Mouse (Mus musculus) myocyte (in vitro differentiated cells): ENCODE measurements around the gene Fam20b. TPM values are rescaled to one million over a fixed set of nuclear protein-coding genes. Genes with fewer than 3 reads are reported as not detected.

Experiments
- H3K27me3 ChIP-seq: one replicate; pipeline ENCODE4 v1.6.1; 2011; ENCODE audit not compliant: control insufficient read depth, insufficient read depth, insufficient read length
- H3K36me3 ChIP-seq: one replicate; pipeline ENCODE4 v1.6.1; 2011; ENCODE audit not compliant: control insufficient read depth, insufficient read depth
- H3K4me2 ChIP-seq: one replicate; pipeline ENCODE4 v1.6.1; 2011; ENCODE audit warnings: low read depth, control low read depth
- H3K4me3 ChIP-seq: one replicate; pipeline ENCODE4 v1.5.1; 2011; ENCODE audit warnings: mild to moderate bottlenecking, control low read depth, moderate library complexity
- H3K79me2 ChIP-seq: one replicate; pipeline ENCODE4 v1.6.1; 2011; ENCODE audit not compliant: control insufficient read depth, insufficient read depth
- H3ac ChIP-seq: one replicate; pipeline ENCODE4 v1.6.1; 2011; ENCODE audit not compliant: control insufficient read depth, insufficient read length
- CEBPB ChIP-seq: IDR thresholded peaks from 2 replicates; pipeline ENCODE4 v1.6.1; 2011; ENCODE audit warnings: mild to moderate bottlenecking, moderate library complexity; ENCODE audit not compliant: poor library complexity, insufficient read depth, severe bottlenecking
- E2F4 ChIP-seq: IDR thresholded peaks from one replicate; pipeline ENCODE4 v1.6.1; 2011; ENCODE audit warnings: mild to moderate bottlenecking, control low read depth, moderate library complexity; ENCODE audit not compliant: insufficient read depth
- MAX ChIP-seq: IDR thresholded peaks from one replicate; pipeline ENCODE4 v1.6.1; 2011; ENCODE audit warnings: low read depth, mild to moderate bottlenecking, control low read depth
- MYOD1 ChIP-seq, 3 experiments: IDR thresholded peaks; one replicate each; pipeline ENCODE4 v1.6.1; 2011; ENCODE audit warnings: control low read depth in 2 of 3, low read depth in 2 of 3, mild to moderate bottlenecking in 2 of 3, moderate library complexity in 1 of 3; ENCODE audit not compliant: insufficient read length in 2 of 3, control insufficient read depth in 1 of 3
- MYOG ChIP-seq, 3 experiments: IDR thresholded peaks; one replicate each; pipeline ENCODE4 v1.6.1; 2011; ENCODE audit warnings: control low read depth in 2 of 3, low read depth in 2 of 3, mild to moderate bottlenecking in 2 of 3; ENCODE audit not compliant: insufficient read length in 2 of 3, control insufficient read depth in 1 of 3, insufficient read depth in 1 of 3
- POLR2A ChIP-seq: IDR thresholded peaks from one replicate; pipeline ENCODE4 v1.6.1; 2011; ENCODE audit warnings: low read depth, mild to moderate bottlenecking, control low read depth, moderate library complexity; ENCODE audit not compliant: insufficient read length
- POLR2AphosphoS2 ChIP-seq: IDR thresholded peaks from one replicate; pipeline ENCODE4 v1.6.1; 2011; ENCODE audit warnings: low read depth, control low read depth; ENCODE audit not compliant: insufficient read length
- REST ChIP-seq: IDR thresholded peaks from one replicate; pipeline ENCODE4 v1.6.1; 2011; ENCODE audit warnings: mild to moderate bottlenecking, control low read depth, moderate library complexity; ENCODE audit not compliant: insufficient read depth, insufficient read length
- SRF ChIP-seq: IDR thresholded peaks from one replicate; pipeline ENCODE4 v1.6.1; 2011; ENCODE audit warnings: low read depth; ENCODE audit not compliant: control insufficient read depth, insufficient read length
- TCF12 ChIP-seq: IDR thresholded peaks from one replicate; pipeline ENCODE4 v1.6.1; 2011; ENCODE audit warnings: mild to moderate bottlenecking, control low read depth; ENCODE audit not compliant: poor library complexity, insufficient read depth, severe bottlenecking
- TCF3 ChIP-seq: IDR thresholded peaks from one replicate; pipeline ENCODE4 v1.6.1; 2011; ENCODE audit warnings: low read depth, control low read depth; ENCODE audit not compliant: insufficient read length
- USF1 ChIP-seq: IDR thresholded peaks from one replicate; pipeline ENCODE4 v1.6.1; 2011; ENCODE audit warnings: low read depth, mild to moderate bottlenecking, control low read depth, moderate library complexity
- polyA plus RNA-seq: library from polyadenylated mRNA; unstranded; fragments of >200 nt; fragmentation: generic; extraction: Trizol; gene quantifications from one replicate; pipeline ENCODE4 v1.2.1, GENCODE M21; 2012; ENCODE audit warnings: missing spikeins

Gene Fam20b
- polyA plus RNA-seq, 1 experiment: 22.9 TPM

DNA sequence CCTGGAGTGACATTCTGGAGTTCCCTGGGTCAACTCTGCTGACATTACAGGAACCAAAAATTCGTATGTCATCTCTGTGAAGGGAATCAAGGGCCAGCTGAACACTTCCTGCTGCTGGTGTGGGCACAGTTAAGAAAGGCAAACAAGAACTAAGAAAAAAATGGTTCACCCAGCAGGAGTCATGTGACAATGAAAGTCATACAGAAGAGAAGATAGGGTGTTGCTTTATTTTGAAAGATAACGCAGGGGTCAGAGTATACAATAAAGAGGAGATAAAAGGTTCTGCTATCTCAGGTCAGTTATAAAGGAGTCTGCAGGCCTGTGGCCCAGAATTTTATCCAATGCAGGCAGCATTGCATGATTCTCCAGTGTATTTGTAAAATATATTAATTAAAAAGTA lies 16.9 kb upstream of the Fam20b start:
- Histone ChIP-seq H3K36me3 (no peaks in the 10 kb centered on the region), H3K4me3 (no peak overlapping the region), H3K79me2 (no peaks in the 10 kb centered on the region), H3K27me3 (no peaks in the 10 kb centered on the region), H3K4me2 (no peak overlapping the region), H3ac (no peak overlapping the region)
- no peak for TF ChIP-seq TCF12
- TF ChIP-seq USF1: no peak
- TF ChIP-seq SRF: no peak
- no peak for TF ChIP-seq CEBPB
- no peak for TF ChIP-seq REST
- no peak for TF ChIP-seq MAX
- TF ChIP-seq POLR2AphosphoS2: no peak
- no peak for TF ChIP-seq MYOD1 (IDR thresholded peaks at IDR 0.05; ENCODE audit: control insufficient read depth in 1 of 3, insufficient read length in 2 of 3, low read depth in 2 of 3)
- TF ChIP-seq TCF3: no peak
- no peak for TF ChIP-seq POLR2A
- no peak for TF ChIP-seq MYOG (IDR thresholded peaks at IDR 0.05; ENCODE audit: control insufficient read depth in 1 of 3, insufficient read depth in 1 of 3, insufficient read length in 2 of 3, low read depth in 2 of 3)
- no peak for TF ChIP-seq E2F4

DNA sequence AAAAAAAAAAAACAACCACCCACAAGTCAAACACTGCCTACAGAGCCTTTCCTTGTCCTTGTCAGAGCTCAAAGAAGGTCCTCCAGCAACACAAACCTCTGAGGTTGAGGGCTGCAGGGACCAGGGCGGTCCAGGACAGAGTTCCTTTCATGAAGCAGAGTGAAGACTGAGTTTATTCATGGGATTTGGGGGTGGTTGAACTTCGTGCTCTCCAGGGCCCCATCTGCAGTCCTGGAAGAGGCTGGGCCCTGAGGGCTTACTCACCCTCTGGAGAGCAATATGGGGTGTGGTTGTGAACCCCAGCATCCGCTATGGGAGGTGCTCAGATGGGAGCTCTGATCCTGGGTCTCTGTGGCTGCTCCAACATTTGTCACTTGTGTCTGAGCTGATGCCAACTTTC lies 15.1 kb upstream of the Fam20b start:
- no peaks in the 10 kb centered on the region for H3K36me3 ChIP-seq
- no peak for TF ChIP-seq E2F4
- TF ChIP-seq REST: no peak
- no peak for TF ChIP-seq POLR2A
- TF ChIP-seq MYOD1 (IDR thresholded peaks at IDR 0.05; ENCODE audit: control insufficient read depth in 1 of 3, insufficient read length in 2 of 3, low read depth in 2 of 3): no peak
- no peak for TF ChIP-seq POLR2AphosphoS2
- no peak for TF ChIP-seq TCF12
- no peak for TF ChIP-seq MAX
- no peak for TF ChIP-seq USF1
- no peak for TF ChIP-seq TCF3
- no peak for TF ChIP-seq CEBPB
- no peak for TF ChIP-seq MYOG (IDR thresholded peaks at IDR 0.05; ENCODE audit: control insufficient read depth in 1 of 3, insufficient read depth in 1 of 3, insufficient read length in 2 of 3, low read depth in 2 of 3)
- no peak for TF ChIP-seq SRF
- no peak overlapping the region for H3K4me3 ChIP-seq
- no peak overlapping the region for H3ac ChIP-seq
- H3K27me3 ChIP-seq: no peaks in the 10 kb centered on the region
- H3K79me2 ChIP-seq: no peaks in the 10 kb centered on the region
- peak overlapping the region; percentile 51 for H3K4me2 ChIP-seq

DNA sequence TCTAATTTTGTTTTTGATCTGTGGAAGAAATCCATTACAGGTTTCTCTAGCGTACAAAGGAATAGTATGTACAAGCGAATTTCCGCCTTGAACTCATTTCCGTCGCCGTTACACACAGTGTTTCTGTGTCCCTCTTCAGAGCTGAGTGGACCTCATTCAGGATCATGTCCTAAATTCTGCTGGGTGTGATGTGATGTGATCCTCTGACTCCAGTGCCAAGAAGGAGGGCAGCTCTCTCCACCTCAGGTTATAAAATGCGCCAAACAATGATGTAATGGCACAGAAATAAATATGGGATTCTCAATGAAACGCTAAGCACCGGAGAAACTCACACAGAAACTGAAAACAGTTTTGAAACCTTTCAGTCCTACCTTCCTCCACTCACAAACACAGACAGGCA lies 14.7 kb upstream of the Fam20b start:
- peak overlapping the region; percentile 51 for H3K4me2 ChIP-seq
- no peaks in the 10 kb centered on the region for H3K79me2 ChIP-seq
- no peaks in the 10 kb centered on the region for H3K36me3 ChIP-seq
- no peaks in the 10 kb centered on the region for H3K27me3 ChIP-seq
- H3K4me3 ChIP-seq: no peak overlapping the region
- no peak overlapping the region for H3ac ChIP-seq
- TF ChIP-seq CEBPB: 0 out of 2 replicates have a peak, but pooled peaks have one; percentile 28
- TF ChIP-seq E2F4: no peak
- TF ChIP-seq TCF3: no peak
- no peak for TF ChIP-seq POLR2A
- no peak for TF ChIP-seq POLR2AphosphoS2
- no peak for TF ChIP-seq TCF12
- TF ChIP-seq SRF: no peak
- no peak for TF ChIP-seq MYOD1 (IDR thresholded peaks at IDR 0.05; ENCODE audit: control insufficient read depth in 1 of 3, insufficient read length in 2 of 3, low read depth in 2 of 3)
- no peak for TF ChIP-seq MAX

DNA sequence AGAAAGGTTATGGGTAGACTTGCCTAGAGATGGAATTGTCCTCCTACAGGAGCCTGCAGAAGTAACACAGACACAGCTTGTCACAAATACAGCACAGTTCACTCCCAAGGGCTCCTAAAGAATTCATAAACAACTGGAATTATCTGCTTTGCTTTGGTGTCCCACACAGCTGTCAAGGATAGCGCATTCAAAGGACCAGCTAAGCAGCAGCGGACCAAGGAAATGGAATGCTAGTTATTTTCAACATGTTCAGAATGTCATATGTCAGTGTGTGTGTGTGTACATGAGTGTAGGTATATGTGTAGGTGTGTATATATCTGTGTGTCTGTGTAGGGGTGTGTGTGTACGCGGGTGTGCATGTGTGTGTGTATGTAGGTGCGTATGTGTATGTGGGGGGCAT lies 14.1 kb upstream of the Fam20b start:
- Histone ChIP-seq H3K36me3 (no peaks in the 10 kb centered on the region), H3ac (no peak overlapping the region), H3K79me2 (no peaks in the 10 kb centered on the region), H3K4me2 (no peak overlapping the region), H3K4me3 (no peak overlapping the region), H3K27me3 (no peaks in the 10 kb centered on the region)
- no peak for TF ChIP-seq POLR2A

DNA sequence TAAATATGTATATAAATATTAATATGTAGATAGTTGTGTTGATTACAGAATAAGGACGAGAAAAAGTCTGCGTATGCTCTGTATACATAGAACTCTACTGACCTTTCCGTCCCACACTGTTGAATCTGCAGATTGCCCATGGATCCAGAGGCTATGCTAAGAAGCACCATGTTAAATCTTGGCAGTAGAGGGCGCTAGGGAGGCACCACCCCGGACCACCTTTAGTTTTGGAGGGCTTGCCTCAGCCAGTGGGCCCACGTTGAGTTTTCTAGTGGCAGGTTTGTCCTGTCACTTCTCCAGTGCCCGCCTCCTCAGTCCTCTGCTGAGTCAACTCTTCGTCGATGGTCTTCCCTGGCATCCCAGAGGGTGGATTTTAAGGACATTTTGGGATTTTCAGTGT lies 11.9 kb upstream of the Fam20b start:
- H3K79me2 ChIP-seq: no peaks in the 10 kb centered on the region
- H3ac ChIP-seq: no peak overlapping the region
- H3K4me3 ChIP-seq: no peak overlapping the region
- H3K27me3 ChIP-seq: no peaks in the 10 kb centered on the region
- no peaks in the 10 kb centered on the region for H3K36me3 ChIP-seq
- no peak for TF ChIP-seq POLR2A
- TF ChIP-seq TCF3: no peak
- TF ChIP-seq SRF: no peak
- TF ChIP-seq MYOG (IDR thresholded peaks at IDR 0.05; ENCODE audit: control insufficient read depth in 1 of 3, insufficient read depth in 1 of 3, insufficient read length in 2 of 3, low read depth in 2 of 3): no peak
- TF ChIP-seq MAX: no peak
- TF ChIP-seq E2F4: no peak
- no peak for TF ChIP-seq REST
- TF ChIP-seq CEBPB: no peak
- no peak for TF ChIP-seq TCF12
- TF ChIP-seq POLR2AphosphoS2: no peak
- TF ChIP-seq MYOD1 (IDR thresholded peaks at IDR 0.05; ENCODE audit: control insufficient read depth in 1 of 3, insufficient read length in 2 of 3, low read depth in 2 of 3): no peak
- no peak for TF ChIP-seq USF1
- H3K4me2 ChIP-seq: no peak overlapping the region
